Mouse (Mus musculus) layer of hippocampus, adult 8-10 months (tissue): ENCODE data around the gene Mill1. TPM values are rescaled to one million over a fixed set of nuclear protein-coding genes. Genes with fewer than 3 reads are reported as not detected.
"Not testable (repeated sequence)": the region's sequence is repeated elsewhere in the genome, so short reads cannot be mapped to it uniquely, and the experiment has no call there.

Experiments
- DNase-seq, 2 experiments: peaks; one replicate each; pipeline ENCODE4 v3.0.0; 2022; ENCODE audit warnings: low spot score in 2 of 2
- total RNA-seq, 4 experiments: library from RNA; stranded (reverse); gene quantifications; 2 replicates each; pipeline ENCODE4 v1.2.4; 2022

Mill1 gene
- total RNA-seq: not detected

DNA sequence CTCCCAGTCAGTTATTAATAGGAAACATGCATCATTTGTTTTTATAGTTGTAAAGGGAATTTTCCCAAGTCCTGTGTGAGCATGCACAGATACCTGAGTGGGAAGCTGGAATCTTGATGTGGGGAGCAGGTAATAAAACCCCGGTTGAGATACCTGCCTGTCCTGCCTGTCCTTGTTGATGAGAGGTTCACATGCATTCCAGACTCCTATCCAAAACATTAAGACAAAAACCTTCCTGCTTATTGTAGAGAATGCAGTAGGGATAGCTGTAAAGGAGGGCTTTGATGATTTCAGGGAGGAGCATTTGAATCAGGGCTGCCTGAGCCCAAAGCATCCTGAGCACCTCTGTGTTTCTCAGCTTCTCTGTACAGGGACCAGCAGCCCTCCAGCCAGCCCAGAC is at the start of gene Mill1:
TSS of gene Mill1 (plus strand) at position 301 of the 400 bp plus-strand sequence.
- DNase-seq: no peak

DNA sequence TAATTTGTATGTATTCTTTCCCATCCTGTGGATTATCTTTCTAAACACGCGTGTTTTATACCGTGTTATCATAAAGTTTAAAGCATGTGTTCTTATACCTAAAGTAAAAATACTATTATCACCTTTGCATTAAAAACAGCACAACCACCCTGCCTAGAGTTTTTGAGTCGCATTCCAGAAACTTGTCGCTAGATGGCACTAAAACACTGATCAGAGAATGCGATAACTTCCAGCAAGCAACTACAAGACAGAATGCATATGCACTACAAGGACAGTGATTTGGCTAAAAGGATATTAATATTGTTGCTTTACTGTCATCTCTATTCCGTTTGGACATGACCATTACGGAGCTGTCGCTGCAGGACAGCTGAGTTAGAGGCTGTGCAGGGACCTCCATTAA is 34.2 kb upstream of the Mill1 start:
- DNase-seq: peak in 1 of 2 experiments; percentile 10

DNA sequence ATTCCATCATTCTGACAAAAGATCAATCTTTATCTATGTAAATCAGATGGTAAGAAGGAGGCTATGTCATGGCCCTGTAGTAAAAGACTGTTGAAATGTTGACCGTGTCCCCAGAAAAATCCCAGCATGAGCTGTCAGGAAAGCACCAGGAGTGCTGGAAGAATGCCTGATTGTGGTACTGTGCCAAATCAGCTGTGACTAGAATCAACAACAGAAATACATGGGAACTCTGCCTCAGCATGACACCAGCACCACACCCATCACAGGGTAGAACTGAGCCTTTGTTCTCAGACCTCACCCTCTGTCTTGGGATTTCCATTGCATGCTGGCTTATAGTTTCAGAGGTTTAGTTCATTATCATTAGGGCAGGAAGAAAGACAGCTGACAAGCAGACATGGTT is 30.4 kb upstream of the Mill1 start:
- no peak for DNase-seq

DNA sequence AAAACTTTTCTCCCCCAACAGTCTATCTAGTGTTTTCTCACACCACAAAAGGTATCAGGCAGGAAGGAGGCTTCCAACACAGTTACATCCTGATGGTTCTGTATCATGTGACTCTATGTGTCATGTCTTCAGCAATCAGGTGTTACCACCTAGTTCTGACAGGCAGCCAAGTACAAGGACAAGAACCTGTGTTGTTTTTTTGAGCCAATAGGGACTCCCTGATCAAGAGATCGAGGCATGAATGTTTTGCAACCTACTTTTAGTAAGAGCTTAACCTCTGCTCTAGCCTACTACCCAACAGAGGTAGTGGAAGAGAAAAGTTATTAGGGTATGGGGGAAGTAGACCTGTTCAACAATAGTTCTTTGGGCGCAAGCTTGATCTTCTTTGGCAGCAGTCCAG is 6.6 kb upstream of the Mill1 start:
- no peak for DNase-seq

DNA sequence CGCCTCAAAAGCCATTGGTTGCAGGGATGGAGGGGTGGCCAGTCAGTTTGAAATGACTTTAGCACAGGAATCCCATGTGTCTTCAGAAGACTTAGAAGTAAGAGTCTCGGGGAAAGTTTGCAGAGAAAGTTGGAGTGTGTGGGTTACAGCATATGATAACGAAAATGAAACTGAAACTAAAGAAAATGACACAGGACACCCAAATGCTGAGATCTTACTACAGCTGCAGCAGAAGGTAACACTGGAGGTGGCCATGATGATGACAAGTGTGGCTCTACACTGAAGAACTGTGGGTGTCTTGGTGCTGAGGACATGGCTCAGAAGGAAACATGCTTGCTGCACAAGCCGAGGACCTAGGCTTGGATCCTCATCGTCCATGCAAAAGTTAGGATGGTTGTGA is 3.9 kb upstream of the Mill1 start:
- no peak for DNase-seq

DNA sequence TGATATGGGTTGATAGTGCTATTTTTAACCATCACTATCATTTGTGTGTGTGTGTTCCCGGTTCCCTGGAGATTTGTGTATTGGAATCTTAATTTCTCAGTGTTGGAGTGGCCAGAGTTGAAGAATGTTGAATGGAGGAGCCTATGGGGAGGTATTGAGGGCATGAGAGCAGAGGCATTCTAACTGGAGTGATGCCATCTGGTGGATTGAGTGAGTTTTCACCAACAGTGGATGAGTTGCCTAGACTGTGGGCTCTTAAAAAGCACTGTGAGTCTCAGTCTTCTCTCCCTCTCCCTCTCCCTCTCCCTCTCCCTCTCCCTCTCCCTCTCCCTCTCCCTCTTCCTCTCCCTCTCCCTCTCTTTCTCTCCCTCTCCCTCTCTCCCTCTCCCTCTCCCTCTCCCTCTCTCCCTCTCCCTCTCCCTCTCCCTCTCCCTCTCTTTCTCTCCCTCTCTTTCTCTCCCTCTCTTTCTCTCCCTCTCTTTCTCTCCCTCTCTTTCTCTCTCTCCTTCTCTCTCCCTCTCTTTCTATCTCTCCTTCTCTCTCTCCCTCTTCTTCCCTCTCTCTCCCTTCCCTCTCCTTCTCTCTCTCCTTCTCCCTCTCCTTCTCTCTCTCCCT is 1.1 kb upstream of the Mill1 start:
- DNase-seq: not testable (repeated sequence)

DNA sequence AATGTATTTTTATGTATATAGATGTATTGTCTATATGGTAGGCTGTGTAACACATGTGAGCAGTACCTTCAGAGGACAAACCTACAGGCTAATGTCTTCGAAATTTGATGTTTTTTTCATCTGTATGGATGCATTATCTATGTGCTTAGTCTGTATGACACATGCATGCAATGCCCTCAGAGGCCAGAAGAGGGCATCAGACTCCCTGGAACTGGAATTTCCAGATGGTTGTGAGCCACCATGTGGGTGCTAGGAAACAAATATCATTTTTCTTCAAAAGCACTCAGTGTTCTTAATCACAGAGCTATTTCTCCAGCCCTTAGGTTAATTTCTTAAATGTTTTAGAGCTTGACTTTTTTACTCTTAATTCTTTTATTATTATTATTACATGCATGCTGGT is 15.1 kb downstream of the Mill1 start:
- DNase-seq: no peak

DNA sequence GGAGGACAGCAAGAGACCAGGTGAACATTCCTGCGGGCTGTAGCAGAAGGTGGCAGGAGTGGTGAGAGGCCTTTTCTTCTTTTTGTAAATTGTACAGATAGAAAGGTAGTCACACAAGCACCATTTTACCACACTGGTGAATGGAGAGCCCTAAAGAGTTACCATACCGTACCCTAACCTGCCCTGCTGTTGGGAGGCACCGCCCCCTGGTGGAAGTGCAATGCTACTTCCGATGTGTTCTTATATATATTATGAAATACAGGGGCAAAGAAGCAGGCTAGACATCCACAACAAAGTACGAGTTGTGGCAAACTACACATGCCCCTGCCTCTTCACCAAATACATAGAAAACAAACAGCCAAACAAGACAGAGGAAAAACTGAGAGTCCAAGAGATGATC is 19.9 kb downstream of the Mill1 start:
- DNase-seq: no peak

Other genes with a start within 250 kb of the Mill1 start
- gene Ceacam13, start 235.5 kb upstream of the Mill1 start, total RNA-seq: not detected
- gene Ceacam12, start 179.4 kb upstream of the Mill1 start, total RNA-seq: not detected
- gene Igfl3, start 68.9 kb upstream of the Mill1 start, total RNA-seq: not detected
- not detected for gene Psg18, start 109.7 kb downstream of the Mill1 start, total RNA-seq
- not detected for gene Psg28, start 186.7 kb downstream of the Mill1 start, total RNA-seq
- gene Psg26, start 238.8 kb downstream of the Mill1 start, total RNA-seq: not detected